Mouse (Mus musculus) liver, adult 2 months (tissue): Measurements from ENCODE around the gene Crocc2. TPM values are rescaled to one million over a fixed set of nuclear protein-coding genes. Genes with fewer than 3 reads are reported as not detected.

Experiments used
- DNase-seq: peaks from one replicate; pipeline ENCODE4 v3.0.0-alpha.2; 2011; ENCODE audit warnings: low read depth, low spot score; ENCODE audit errors: extremely low read depth
- H3K27ac ChIP-seq: fragments of 200-500 bp; replicated peaks from 2 replicates; pipeline ENCODE4 v1.5.1; 2012; ENCODE audit warnings: low read depth, mild to moderate bottlenecking, control low read depth, inconsistent platforms, low read length; ENCODE audit not compliant: insufficient read depth
- H3K27me3 ChIP-seq: fragments of 200-500 bp; 2 replicates; pipeline ENCODE4 v1.6.1; 2012; ENCODE audit warnings: mild to moderate bottlenecking, moderate library complexity, low read length, inconsistent platforms; ENCODE audit not compliant: control insufficient read depth, insufficient read depth
- H3K36me3 ChIP-seq: fragments of 200-500 bp; 2 replicates; pipeline ENCODE4 v1.6.1; 2012; ENCODE audit warnings: low read length, inconsistent platforms; ENCODE audit not compliant: control insufficient read depth, insufficient read depth
- H3K4me1 ChIP-seq: fragments of 200-500 bp; 2 replicates; pipeline ENCODE4 v1.6.1; 2011; ENCODE audit warnings: low read length; ENCODE audit not compliant: control insufficient read depth, insufficient read depth
- H3K4me3 ChIP-seq: fragments of 200-500 bp; 2 replicates; pipeline ENCODE4 v1.5.1; 2011; ENCODE audit warnings: low read depth, mild to moderate bottlenecking, control low read depth, low read length, moderate library complexity; ENCODE audit not compliant: insufficient read depth
- H3K79me2 ChIP-seq: fragments of 200-500 bp; 2 replicates; pipeline ENCODE4 v1.6.1; 2012; ENCODE audit warnings: inconsistent platforms, mild to moderate bottlenecking, low read length, moderate library complexity; ENCODE audit not compliant: control insufficient read depth, insufficient read depth
- H3K9ac ChIP-seq: fragments of 200-500 bp; 2 replicates; pipeline ENCODE4 v1.6.1; 2012; ENCODE audit warnings: low read depth, mild to moderate bottlenecking, control low read depth, inconsistent platforms, low read length
- CTCF ChIP-seq: fragments of 200-500 bp; IDR thresholded peaks from 2 replicates; pipeline ENCODE4 v1.5.1; 2011; ENCODE audit warnings: low read depth, low read length, control low read depth
- POLR2A ChIP-seq: fragments of 200-500 bp; IDR thresholded peaks from 2 replicates; pipeline ENCODE4 v1.6.1; 2011; ENCODE audit warnings: low read length, control low read depth; ENCODE audit not compliant: insufficient read depth; ENCODE audit errors: extremely low read depth
- WGBS: fragments of 180-500 bp; shearing (Covaris S2); methylation state at CpG from one replicate; pipeline ENCODE4 v1.1.7; 2018; 5-methylcytosine and 5-hydroxymethylcytosine counted together
- polyA plus RNA-seq: library from polyadenylated mRNA; depleted of rRNA; stranded (reverse); fragments of >200 nt; gene quantifications from 2 replicates; pipeline ENCODE4 v1.2.3, GENCODE M21; 2012
- total RNA-seq: library from RNA; depleted of rRNA; stranded (reverse); fragments of >200 nt; gene quantifications from 2 replicates; pipeline ENCODE4 v1.2.3, GENCODE M21; 2014

Gene Crocc2
- total and polyA plus RNA-seq, 2 experiments: not detected

DNA sequence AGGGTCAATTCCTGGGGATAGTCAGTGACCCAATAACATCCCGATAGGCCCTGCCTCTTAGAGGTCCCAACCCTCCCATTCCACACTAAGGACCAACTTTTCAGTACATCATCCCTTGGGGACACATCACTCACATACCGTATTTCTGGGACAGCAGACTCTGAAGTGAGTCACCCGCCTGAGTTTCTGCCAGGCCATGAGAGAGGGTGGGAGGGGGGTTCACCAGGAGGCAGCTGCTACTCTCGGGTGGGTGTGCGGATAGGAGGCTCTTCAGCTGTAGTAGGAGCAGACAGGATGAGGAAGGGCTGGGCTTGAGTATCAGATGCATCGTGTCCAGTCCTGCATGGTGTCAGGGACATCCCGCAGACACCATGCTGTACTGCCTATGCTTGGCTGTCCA lies 28.8 kb upstream of the Crocc2 start:
- 0 out of 2 replicates have a peak, but pooled peaks cover 7% of the 10 kb centered on the region for H3K79me2 ChIP-seq
- H3K27ac ChIP-seq: no peak overlapping the region
- H3K27me3 ChIP-seq: no peaks in the 10 kb centered on the region
- peaks cover 24% of the 10 kb centered on the region for H3K4me1 ChIP-seq
- no peak overlapping the region for H3K9ac ChIP-seq
- H3K36me3 ChIP-seq: no peaks in the 10 kb centered on the region
- TF ChIP-seq POLR2A (no peak), CTCF (no peak)
- no peak for DNase-seq
- H3K4me3 ChIP-seq: no peak overlapping the region
- WGBS: 82% methylated on average over 7 of the region's 7 CpGs

DNA sequence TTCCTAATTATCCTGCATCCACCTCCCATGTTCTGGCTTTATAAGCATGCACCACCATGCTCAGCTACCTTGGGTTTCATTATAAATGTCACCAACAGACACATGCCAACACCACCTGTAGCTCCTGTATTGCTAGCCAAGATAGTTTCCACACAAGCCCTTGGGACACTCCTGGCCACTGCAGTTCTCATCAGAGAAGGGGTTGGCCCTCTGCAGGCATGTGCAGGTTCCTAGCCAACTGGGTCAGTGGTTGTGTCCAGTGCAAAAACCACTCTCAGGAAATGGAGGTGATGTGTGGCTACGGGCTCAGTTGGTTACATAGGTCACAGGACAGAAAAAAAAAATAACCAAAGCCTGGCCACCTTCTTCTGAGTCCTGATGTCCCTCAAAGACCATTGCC lies 25.7 kb upstream of the Crocc2 start:
- Histone ChIP-seq H3K27ac (no peak overlapping the region), H3K79me2 (no peaks in the 10 kb centered on the region), H3K27me3 (no peaks in the 10 kb centered on the region), H3K4me3 (no peak overlapping the region), H3K4me1 (peaks cover 11% of the 10 kb centered on the region), H3K9ac (no peak overlapping the region), H3K36me3 (no peaks in the 10 kb centered on the region)
- 9% methylated on average over 1 of the region's 1 CpGs for WGBS
- TF ChIP-seq POLR2A: no peak
- TF ChIP-seq CTCF: no peak
- DNase-seq: peak; percentile 91

DNA sequence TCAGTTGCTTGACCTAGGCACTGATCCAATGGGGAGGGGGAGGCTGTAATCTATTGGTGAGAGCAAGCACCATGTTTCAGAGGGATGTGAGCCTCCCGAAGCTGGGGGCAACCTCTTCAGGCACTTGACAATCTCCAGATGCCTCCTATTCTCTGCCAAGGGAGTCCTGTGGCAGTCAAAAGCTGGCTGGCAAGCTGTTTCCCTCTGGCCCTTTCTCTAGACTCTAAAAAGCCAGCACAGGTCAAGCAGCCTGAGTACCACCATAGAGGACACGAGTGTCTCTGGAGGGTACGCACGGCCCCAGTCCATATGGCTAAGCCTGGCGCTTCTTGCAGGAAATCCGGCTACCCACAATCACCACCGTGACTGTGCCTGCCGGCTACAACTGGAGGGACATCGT lies 24.3 kb upstream of the Crocc2 start:
- Histone ChIP-seq H3K27ac (no peak overlapping the region), H3K79me2 (no peaks in the 10 kb centered on the region), H3K9ac (no peak overlapping the region), H3K4me3 (no peak overlapping the region), H3K4me1 (no peaks in the 10 kb centered on the region; the same call in none of the 2 replicates), H3K27me3 (no peaks in the 10 kb centered on the region), H3K36me3 (no peaks in the 10 kb centered on the region)
- WGBS: 86% methylated on average over 9 of the region's 9 CpGs
- no peak for TF ChIP-seq CTCF
- TF ChIP-seq POLR2A: no peak
- DNase-seq: no peak

DNA sequence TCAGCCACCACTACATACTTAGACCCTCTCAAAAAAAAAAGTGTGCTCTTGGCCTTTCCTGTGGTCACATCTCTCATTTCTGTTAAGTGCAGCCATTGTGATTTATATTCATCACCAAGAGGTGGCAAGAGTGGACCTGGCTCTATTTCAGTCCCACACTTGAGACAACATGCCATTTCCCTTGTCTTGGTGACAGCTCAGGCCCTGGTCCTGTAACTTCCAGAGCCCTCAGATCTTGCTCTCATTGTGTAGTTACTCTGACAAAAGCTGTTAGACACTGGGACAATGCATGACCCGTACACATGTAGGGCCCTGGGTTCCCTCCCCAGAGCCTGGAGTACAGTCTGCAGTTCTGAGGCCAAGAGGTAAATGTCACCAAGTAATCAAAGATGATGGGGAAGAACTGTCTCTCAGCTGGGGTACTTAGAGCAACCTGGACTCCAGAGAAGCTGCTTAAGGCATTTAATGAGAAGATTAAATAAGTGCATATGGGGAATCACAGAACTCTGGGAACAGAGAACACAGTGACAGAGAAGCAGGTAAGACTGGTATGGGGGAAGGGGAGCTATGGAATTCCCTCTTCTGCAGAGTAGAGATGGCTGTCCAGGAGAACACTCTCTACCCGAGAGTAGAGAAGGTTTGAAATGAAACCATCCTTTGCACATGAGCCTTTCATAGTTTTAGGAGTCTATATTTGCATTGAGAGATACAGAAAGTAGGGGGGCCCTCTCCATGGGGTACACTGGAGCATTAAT lies 17.4 kb upstream of the Crocc2 start:
- no peaks in the 10 kb centered on the region for H3K36me3 ChIP-seq
- WGBS: 79% methylated on average over 2 of the region's 2 CpGs
- TF ChIP-seq CTCF: no peak
- no peak for TF ChIP-seq POLR2A
- H3K27me3 ChIP-seq: no peaks in the 10 kb centered on the region
- no peak overlapping the region for H3K9ac ChIP-seq
- H3K4me1 ChIP-seq: no peaks in the 10 kb centered on the region
- no peak overlapping the region for H3K4me3 ChIP-seq
- DNase-seq: no peak
- no peaks in the 10 kb centered on the region for H3K79me2 ChIP-seq
- no peak overlapping the region for H3K27ac ChIP-seq

DNA sequence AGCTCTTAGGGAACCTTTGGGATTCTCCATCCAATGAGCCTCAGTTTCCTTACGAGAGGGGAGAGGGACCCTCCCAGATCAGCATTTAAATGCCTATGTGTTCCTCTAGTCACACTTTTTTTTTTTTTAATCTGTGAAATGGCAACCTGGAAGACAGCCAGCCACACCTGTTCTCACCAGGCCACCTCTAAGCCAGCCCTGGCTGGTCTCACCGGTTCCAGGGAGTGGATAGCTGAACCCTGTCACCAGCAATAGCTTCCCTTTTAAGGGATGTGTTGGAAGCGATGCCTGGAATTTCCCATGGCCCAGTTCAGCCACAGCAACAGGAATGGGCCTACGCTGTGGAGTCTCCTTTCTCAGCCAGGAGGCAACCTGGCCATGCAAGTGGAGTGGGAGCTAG lies 11.0 kb upstream of the Crocc2 start:
- H3K4me3 ChIP-seq: no peak overlapping the region
- peaks cover 7% of the 10 kb centered on the region; the same call in 1 of the 2 replicates for H3K4me1 ChIP-seq
- no peaks in the 10 kb centered on the region for H3K79me2 ChIP-seq
- whole genome bisulfite sequencing: 77% methylated on average over 4 of the region's 4 CpGs
- no peak overlapping the region for H3K27ac ChIP-seq
- no peaks in the 10 kb centered on the region for H3K36me3 ChIP-seq
- DNase-seq: no peak
- H3K27me3 ChIP-seq: no peaks in the 10 kb centered on the region
- H3K9ac ChIP-seq: no peak overlapping the region
- no peak for TF ChIP-seq POLR2A
- no peak for TF ChIP-seq CTCF

DNA sequence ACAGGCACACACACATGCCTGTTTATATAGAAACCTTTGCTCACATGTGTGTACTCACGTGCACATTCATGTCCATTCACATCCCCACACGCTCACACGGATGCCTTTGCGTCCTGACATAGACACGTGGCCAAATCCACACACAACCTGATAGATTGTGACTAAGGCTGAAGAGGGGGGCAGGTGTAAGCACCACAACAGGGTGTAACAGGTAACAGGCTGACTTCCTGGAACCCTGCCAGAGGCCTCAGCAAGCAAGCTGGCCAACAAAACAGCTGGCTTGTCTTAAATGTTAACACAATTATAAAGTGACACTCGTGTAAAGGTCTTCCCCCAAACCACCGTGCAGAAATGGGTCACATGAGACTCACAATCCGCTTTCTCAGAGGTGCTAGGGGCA lies 9.6 kb upstream of the Crocc2 start:
- 86% methylated on average over 8 of the region's 8 CpGs for whole genome bisulfite sequencing
- H3K79me2 ChIP-seq: no peaks in the 10 kb centered on the region
- no peak overlapping the region for H3K27ac ChIP-seq
- DNase-seq: no peak
- no peaks in the 10 kb centered on the region for H3K27me3 ChIP-seq
- no peak for TF ChIP-seq CTCF
- TF ChIP-seq POLR2A: no peak
- H3K9ac ChIP-seq: no peak overlapping the region
- H3K4me3 ChIP-seq: no peak overlapping the region
- H3K36me3 ChIP-seq: no peaks in the 10 kb centered on the region
- peaks cover 7% of the 10 kb centered on the region; the same call in 1 of the 2 replicates for H3K4me1 ChIP-seq
